Mouse (Mus musculus) T-helper 2 cell (primary cell): ENCODE measurements around the gene Dll1.

Experiments
- in situ Hi-C: fragments of 300-600 bp; cut with MboI, MseI; formaldehyde crosslinking; loops from one replicate; pipeline ENCODE4 v1.15.1; 2025; ENCODE audit warnings: high pct_unique_total_duplicates

Gene Dll1

GRCm38 (mm10) chr17:15379741-15380526 is 3.3 kb upstream of the Dll1 start:
- in situ Hi-C loops, result loop anchor here (25.0 kb wide), 1 partner anchor 368 kb away; the partner anchor contains the start of gene Gm3435

GRCm38 (mm10) chr17:15378413-15379109 is 1.9 kb upstream of the Dll1 start:
- in situ Hi-C loops, result loop anchor here (25.0 kb wide), 1 partner anchor 366 kb away; the partner anchor contains the start of gene Gm3435

- in situ Hi-C loops, result loop anchor here (25.0 kb wide), 1 partner anchor 366 kb away; the partner anchor contains the start of gene Gm3435
Measured at GRCm38 (mm10) chr17:15377901-15378300, 1.2 kb upstream of the Dll1 start.

GRCm38 (mm10) chr17:15375701-15376493 is 775 bp downstream of the Dll1 start:
- in situ Hi-C loops, result loop anchor here (25.0 kb wide), 1 partner anchor 364 kb away; the partner anchor contains the start of gene Gm3435

GRCm38 (mm10) chr17:15375224-15375623 is 1.4 kb downstream of the Dll1 start:
- in situ Hi-C loops, result loop anchor here (25.0 kb wide), 1 partner anchor 363 kb away; the partner anchor contains the start of gene Gm3435

- in situ Hi-C loops, result loop anchor here (25.0 kb wide), 1 partner anchor 362 kb away; the partner anchor contains the start of gene Gm3435
Measured at GRCm38 (mm10) chr17:15374321-15375141, 2.1 kb downstream of the Dll1 start.

- in situ Hi-C loops, result no loop called here
Measured at GRCm38 (mm10) chr17:15372931-15373652, 3.6 kb downstream of the Dll1 start.

GRCm38 (mm10) chr17:15371967-15372835 is 4.5 kb downstream of the Dll1 start:
- in situ Hi-C loops, result no loop called here

GRCm38 (mm10) chr17:15370401-15370800 is 6.3 kb downstream of the Dll1 start:
- in situ Hi-C loops, result no loop called here

GRCm38 (mm10) chr17:15365650-15366049 is 11.0 kb downstream of the Dll1 start:
- in situ Hi-C loops, result no loop called here

GRCm38 (mm10) chr17:15363656-15364055 is 13.0 kb downstream of the Dll1 start:
- in situ Hi-C loops, result no loop called here

- in situ Hi-C loops, result no loop called here
Measured at GRCm38 (mm10) chr17:15357071-15357470, 19.6 kb downstream of the Dll1 start.

GRCm38 (mm10) chr17:15356526-15356925 is 20.1 kb downstream of the Dll1 start:
- in situ Hi-C loops, result no loop called here

- in situ Hi-C loops, result no loop called here
Measured at GRCm38 (mm10) chr17:15355072-15355471, 21.6 kb downstream of the Dll1 start.

- in situ Hi-C loops, result no loop called here
Measured at GRCm38 (mm10) chr17:15354006-15354405, 22.7 kb downstream of the Dll1 start.

GRCm38 (mm10) chr17:15352869-15353610 is 23.6 kb downstream of the Dll1 start:
- in situ Hi-C loops, result no loop called here

- in situ Hi-C loops, result no loop called here
Measured at GRCm38 (mm10) chr17:15350152-15350551, 26.5 kb downstream of the Dll1 start.

- in situ Hi-C loops, result no loop called here
Measured at GRCm38 (mm10) chr17:15343071-15343822, 33.4 kb downstream of the Dll1 start.
